Mouse (Mus musculus) embryo, embryonic 10 days (tissue): Measurements from ENCODE around the gene Kirrel.

Experiments used
- DNase-seq: peaks from one replicate; pipeline ENCODE4 v3.0.0-alpha.2; 2015; ENCODE audit warnings: low spot score

Gene Kirrel

GRCm38 (mm10) chr3:87167621-87168020, 6.9 kb downstream of the Kirrel start:
- DNase-seq: no peak

- peak; percentile 51 for DNase-seq
Measured at GRCm38 (mm10) chr3:87165291-87165881, 9.2 kb downstream of the Kirrel start.

GRCm38 (mm10) chr3:87164099-87164815, 10.3 kb downstream of the Kirrel start:
- no peak for DNase-seq

- DNase-seq: no peak
Measured at GRCm38 (mm10) chr3:87163116-87163515, 11.4 kb downstream of the Kirrel start.

- no peak for DNase-seq
Measured at GRCm38 (mm10) chr3:87162380-87162779, 12.2 kb downstream of the Kirrel start.

- no peak for DNase-seq
Measured at GRCm38 (mm10) chr3:87161601-87162000, 12.9 kb downstream of the Kirrel start.

GRCm38 (mm10) chr3:87160819-87161509, 13.6 kb downstream of the Kirrel start:
- no peak for DNase-seq

- DNase-seq: no peak
Measured at GRCm38 (mm10) chr3:87159190-87159589, 15.4 kb downstream of the Kirrel start.

- peak; percentile 77 for DNase-seq
Measured at GRCm38 (mm10) chr3:87157767-87158291, 16.7 kb downstream of the Kirrel start.

GRCm38 (mm10) chr3:87157297-87157696, 17.2 kb downstream of the Kirrel start:
- no peak for DNase-seq

- DNase-seq: peak; percentile 22
Measured at GRCm38 (mm10) chr3:87154398-87155287, 19.9 kb downstream of the Kirrel start.

GRCm38 (mm10) chr3:87153038-87153437, 21.5 kb downstream of the Kirrel start:
- DNase-seq: peak; percentile 16

- DNase-seq: no peak
Measured at GRCm38 (mm10) chr3:87152111-87152738, 22.3 kb downstream of the Kirrel start.

GRCm38 (mm10) chr3:87151294-87151826, 23.2 kb downstream of the Kirrel start:
- no peak for DNase-seq

GRCm38 (mm10) chr3:87150689-87151244, 23.8 kb downstream of the Kirrel start:
- peak; percentile 88 for DNase-seq

- peak; percentile 39 for DNase-seq
Measured at GRCm38 (mm10) chr3:87150056-87150688, 24.4 kb downstream of the Kirrel start.

GRCm38 (mm10) chr3:87149425-87149824, 25.1 kb downstream of the Kirrel start:
- no peak for DNase-seq

GRCm38 (mm10) chr3:87144476-87145240, 29.9 kb downstream of the Kirrel start:
- no peak for DNase-seq

- no peak for DNase-seq
Measured at GRCm38 (mm10) chr3:87140284-87140683, 34.3 kb downstream of the Kirrel start.
